Mouse (Mus musculus) CH12.LX (cell line): ENCODE results near the gene 1700080E11Rik.

Experiments used
- BHLHE40 ChIP-seq: IDR thresholded peaks from 2 replicates; pipeline ENCODE4 v1.6.1; 2011; ENCODE audit warnings: mild to moderate bottlenecking, low read depth, low read length, improper control_type of control experiment
- CTCF ChIP-seq, 2 experiments: IDR thresholded peaks in 1 of 2; conservative IDR thresholded peaks in 1 of 2; 2 replicates each; pipeline ENCODE4 v1.5.1; 2011 to 2012; ENCODE audit warnings: low read depth in 2 of 2, low read length in 2 of 2, improper control_type of control experiment in 1 of 2, inconsistent platforms in 1 of 2, mild to moderate bottlenecking in 1 of 2, moderate library complexity in 1 of 2
- E2F4 ChIP-seq: IDR thresholded peaks from 2 replicates; pipeline ENCODE4 v1.6.1; 2011; ENCODE audit warnings: low read depth, low read length, improper control_type of control experiment; ENCODE audit not compliant: insufficient replicate concordance
- MAX ChIP-seq: IDR thresholded peaks from 2 replicates; pipeline ENCODE4 v1.6.1; 2011; ENCODE audit warnings: low read length, improper control_type of control experiment
- MXI1 ChIP-seq: IDR thresholded peaks from 2 replicates; pipeline ENCODE4 v1.6.1; 2011; ENCODE audit warnings: mild to moderate bottlenecking, low read depth, low read length, improper control_type of control experiment
- POLR2A ChIP-seq: IDR thresholded peaks from 2 replicates; pipeline ENCODE4 v1.6.1; 2011; ENCODE audit warnings: low read depth, mild to moderate bottlenecking, improper control_type of control experiment, low read length
- SIN3A ChIP-seq: IDR thresholded peaks from 2 replicates; pipeline ENCODE4 v1.6.1; 2012; ENCODE audit warnings: low read length, improper control_type of control experiment, inconsistent platforms
- SMC3 ChIP-seq: IDR thresholded peaks from 2 replicates; pipeline ENCODE4 v1.6.1; 2011; ENCODE audit warnings: low read depth, low read length, improper control_type of control experiment
- UBTF ChIP-seq: IDR thresholded peaks from 2 replicates; pipeline ENCODE4 v1.6.1; 2012; ENCODE audit warnings: low read depth, mild to moderate bottlenecking, inconsistent platforms, low read length, improper control_type of control experiment, moderate library complexity
- ZKSCAN1 ChIP-seq: IDR thresholded peaks from 2 replicates; pipeline ENCODE4 v1.6.1; 2012; ENCODE audit warnings: low read depth, inconsistent platforms, low read length, improper control_type of control experiment, borderline replicate concordance

GRCm38 (mm10) chr9:105139204-105139603 lies 5.7 kb downstream of the 1700080E11Rik start:
- TF ChIP-seq ZKSCAN1 = no peak
- TF ChIP-seq UBTF = no peak
- no peak for TF ChIP-seq SIN3A
- no peak for TF ChIP-seq MXI1
- TF ChIP-seq BHLHE40 = no peak
- no peak for TF ChIP-seq CTCF (conservative IDR thresholded peaks at IDR 0.05 in 1 of 2, IDR thresholded peaks at IDR 0.05 in 1 of 2; ENCODE audit: low read depth in 2 of 2, low read length in 2 of 2)
- no peak for TF ChIP-seq E2F4
- no peak for TF ChIP-seq POLR2A
- no peak for TF ChIP-seq MAX
- TF ChIP-seq SMC3 = no peak
